Mouse (Mus musculus): Measurements from ENCODE around the gene Eef1g.
"Not testable (repeated sequence)": the region's sequence is repeated elsewhere in the genome, so short reads cannot be mapped to it uniquely, and the experiment has no call there.

Eef1g gene

DNA sequence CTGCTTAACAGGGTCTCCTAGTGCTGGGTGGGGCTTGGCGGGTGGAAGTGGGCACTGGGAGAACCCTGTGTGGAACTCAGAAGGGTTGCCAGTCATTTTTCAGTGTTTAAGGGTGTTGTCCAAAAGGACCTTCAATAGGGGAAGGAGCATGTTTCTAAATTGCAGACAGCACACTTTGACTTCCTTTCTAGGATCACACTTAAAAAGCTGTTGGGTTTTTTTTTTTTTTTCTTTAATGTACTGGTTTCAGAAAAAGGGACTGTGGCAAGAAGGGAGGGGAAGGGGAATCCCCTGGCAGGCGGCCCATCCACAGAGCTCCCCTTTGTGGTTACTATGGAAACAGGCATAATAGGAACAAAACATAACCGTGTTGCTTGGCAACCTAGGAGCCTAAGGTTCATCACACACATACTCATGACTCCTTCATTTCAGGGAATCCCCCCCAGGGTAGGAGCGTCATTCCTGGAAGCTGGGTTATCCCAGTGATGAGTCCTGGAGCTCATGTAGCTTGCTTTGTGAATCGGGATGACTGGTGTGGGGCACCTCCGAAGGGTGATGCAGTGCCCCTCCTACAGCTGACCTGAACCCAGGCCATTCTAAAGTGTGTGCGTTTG is 17.5 kb downstream of the Eef1g start:
- DNase-seq (ENCODE audit: low read depth in 1 of 2, low spot score in 2 of 2): peak; percentile 85 to 87

DNA sequence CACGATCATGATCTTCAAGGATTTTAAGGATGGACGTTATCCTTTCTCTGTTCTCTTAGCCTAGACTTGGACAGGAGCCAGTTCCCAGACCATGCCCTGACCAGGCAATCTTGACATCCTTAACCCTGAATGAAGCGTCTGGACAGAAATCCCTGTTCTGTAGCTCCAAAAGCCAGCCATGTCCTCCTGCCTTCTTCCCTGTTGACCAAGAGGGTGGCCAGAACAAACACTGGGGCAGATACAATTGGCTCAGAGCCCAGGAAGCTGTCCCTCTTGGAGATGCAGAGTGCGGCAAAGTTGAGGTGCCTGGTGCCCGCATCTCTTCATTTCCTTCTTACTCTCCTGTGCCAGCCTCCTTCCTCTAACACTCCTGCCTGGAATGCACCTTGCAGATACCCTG is 19.1 kb downstream of the Eef1g start:
- no peak for DNase-seq (ENCODE audit: low read depth in 1 of 2, low spot score in 2 of 2)

DNA sequence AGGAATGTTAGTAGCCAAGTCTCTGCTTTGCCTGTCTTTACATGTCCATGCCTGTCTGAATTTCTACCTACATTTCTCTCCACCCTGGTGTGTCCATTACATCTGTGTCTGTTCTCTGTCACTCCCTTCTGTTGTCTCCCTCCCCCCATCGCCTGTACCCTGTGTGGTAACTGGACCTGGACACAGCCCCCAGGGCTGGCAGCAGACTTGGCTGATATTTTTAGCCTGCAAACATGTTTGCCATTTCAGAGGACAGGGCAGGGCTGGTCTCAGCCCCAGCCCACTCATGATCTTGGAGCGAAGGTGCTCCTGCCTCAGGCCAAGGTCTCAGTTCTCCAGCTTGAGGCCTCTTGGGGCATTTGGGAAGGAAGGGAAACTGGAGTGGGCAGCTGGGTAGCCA is 21.0 kb downstream of the Eef1g start:
- DNase-seq (ENCODE audit: low read depth in 1 of 2, low spot score in 2 of 2): no peak

DNA sequence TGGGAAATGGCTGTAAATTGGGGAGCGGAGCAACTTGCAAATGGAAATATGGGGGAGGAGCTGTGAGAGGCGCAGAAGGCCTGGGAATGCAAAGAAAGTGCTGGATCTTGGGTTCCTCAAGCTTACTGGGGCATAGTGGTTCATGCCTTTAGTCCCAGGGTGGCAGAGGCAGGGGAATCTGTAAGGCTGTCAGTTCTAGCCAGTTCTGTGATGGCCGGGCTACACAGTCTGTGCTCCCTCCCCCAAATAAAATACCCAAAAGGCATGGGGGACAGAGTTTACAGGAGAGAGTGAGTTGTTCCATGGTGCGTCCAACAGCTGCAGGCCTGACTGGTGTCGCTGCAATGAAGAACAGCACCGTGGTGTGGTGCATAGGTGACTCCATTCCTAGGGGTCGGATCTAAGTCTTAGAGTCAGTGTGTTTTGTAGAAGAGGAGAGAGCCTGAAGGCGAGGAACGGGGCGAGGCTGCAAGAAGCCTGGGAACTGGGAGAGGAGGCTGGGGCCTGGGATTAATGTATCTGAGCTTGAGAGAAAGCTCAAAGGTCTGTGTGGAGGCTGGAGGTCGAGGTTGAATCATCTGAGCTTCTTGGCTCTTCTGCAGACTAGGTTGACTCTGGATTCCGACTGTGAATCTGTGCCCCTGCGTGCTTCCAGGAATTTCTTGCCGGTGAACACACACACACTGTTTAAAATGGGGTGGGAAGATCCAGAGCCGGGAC is 21.7 kb downstream of the Eef1g start:
- DNase-seq (ENCODE audit: low read depth in 1 of 2, low spot score in 2 of 2): no peak

DNA sequence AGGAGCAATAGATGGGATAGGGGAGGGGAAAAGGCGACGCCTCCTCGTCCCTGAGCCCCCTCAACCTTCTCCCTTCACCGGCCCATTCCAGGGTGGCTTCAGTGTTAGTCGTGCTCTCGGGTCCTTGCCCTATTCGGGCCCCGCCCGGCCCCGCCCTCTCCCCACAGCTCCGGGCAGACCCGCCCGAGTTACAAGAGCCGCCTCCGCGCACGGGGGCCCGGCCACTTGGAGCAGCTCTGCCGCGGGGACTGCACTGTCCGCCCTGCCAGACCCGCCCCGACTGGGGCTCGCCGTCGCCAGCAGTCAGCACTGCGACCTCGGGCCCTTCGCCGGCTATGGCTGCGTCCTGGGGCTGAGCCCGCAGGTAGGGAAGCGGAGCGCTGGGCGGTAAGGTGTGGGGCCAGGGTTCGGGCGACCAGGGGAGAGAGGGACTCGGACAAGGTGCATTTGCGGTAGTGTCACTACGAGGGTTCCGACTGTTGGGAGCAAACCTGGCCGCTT is 22.3 kb downstream of the Eef1g start, which contains the start of gene Ahnak:
Gene Ahnak (plus strand): TSS at position 219 of the 501 bp plus-strand sequence.
- peak; percentile 62 to 76 for DNase-seq (ENCODE audit: low read depth in 1 of 2, low spot score in 2 of 2)

DNA sequence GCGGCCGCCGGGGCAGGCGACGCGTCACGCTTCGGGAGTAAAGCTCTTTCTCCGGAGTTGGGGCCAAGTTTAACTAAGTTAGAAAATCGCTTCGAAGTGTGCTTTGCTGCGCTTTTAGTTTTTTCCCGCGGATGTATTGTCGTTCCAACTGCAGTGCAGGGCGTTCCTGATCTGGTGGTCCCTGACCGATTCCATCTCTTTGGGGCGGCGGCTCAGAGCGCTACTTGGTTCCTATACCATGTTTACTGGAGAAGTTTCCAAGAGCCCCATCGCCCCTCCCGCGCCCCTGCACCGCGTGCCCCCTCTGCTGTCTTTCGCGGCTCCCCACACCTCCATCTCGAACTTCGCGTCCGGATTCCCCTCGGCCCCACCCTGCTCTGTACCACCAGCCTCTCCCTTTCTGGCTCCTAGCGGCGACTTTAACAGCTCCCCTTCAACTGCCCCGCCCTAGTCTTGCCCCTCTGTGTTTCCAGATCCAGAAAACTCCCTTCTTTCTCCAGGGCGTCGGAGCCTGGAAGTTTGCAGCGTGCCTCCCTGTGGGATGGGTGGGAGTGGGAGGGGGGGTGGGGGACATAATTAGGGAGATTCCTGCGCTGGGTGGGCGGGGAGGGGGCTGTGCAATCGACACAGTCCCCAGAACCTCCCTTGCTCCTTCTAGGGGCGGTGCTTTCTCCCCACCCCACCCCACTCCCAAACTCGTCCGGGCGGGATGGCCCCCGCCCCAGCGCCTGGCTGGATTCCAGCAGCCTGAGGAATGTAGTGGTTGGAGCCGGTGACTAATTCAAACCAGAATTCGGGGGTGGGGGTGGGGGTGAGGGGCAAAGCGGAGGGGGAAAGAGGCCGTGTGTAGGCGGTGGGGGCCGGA is 23.0 kb downstream of the Eef1g start:
- DNase-seq (ENCODE audit: low read depth in 1 of 2, low spot score in 2 of 2): no peak

DNA sequence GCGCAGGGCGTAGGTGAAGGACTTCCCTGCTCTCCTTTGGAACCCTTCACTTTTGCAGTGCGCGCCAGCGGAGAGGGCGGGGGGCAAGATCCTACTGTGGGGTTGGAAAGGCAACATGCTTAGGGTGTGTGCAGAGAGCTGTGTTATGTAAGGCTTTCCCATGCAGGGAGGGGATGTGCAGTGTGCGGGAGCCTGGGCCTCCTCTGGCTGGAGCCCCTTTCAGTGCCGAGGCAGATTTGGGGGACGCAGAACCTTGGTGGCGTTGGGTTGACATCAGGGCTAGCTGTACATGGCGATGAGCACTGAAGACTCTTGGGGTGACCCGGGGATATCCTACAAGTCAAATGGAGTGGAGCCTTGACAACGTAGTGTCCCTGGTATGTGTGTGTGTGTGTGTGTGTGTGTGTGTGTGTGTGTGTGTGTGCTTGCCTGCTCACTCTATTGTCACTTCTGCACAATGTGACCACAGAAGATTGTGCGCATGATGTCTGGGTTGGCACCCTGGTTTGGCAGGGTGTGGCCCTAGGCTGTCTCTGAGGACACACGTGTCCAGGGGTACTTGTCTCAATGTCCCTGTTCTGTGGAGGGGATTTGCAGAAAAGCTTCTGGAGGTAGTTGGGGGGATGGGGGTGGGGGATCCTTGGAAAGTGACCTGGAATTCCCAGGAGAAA is 23.7 kb downstream of the Eef1g start:
- DNase-seq (ENCODE audit: low read depth in 1 of 2, low spot score in 2 of 2): no peak

DNA sequence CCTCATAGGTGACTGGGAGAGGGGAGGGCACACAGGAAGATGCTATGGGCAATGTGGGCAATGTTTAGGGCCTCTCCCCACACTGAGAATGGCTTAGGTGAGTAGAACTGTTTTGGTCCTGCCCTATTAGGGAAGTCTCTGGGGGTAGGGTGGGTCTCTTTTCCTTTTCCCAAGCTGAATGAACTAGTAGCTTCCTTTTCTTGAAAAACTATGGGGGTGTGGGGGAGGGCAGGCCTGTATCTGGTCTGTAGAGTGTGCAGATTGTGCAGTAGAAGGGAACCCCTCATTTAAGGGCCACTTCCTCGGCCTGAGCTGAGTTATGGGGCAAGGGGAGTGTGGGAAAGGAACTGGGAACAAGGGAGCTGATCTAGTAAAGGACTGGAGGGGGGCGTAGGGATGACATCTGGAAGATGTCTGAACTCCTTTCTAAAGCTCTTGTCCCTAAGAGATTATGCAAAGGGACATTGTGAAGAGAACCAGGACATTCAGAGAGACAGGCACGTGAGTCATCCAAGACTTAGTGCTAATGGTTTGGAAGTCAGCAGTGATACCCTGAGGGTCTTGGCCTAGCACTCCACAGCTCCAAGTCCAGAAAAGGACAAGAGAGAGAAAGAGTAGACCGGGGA is 24.5 kb downstream of the Eef1g start:
- DNase-seq (ENCODE audit: low read depth in 1 of 2, low spot score in 2 of 2): no peak

DNA sequence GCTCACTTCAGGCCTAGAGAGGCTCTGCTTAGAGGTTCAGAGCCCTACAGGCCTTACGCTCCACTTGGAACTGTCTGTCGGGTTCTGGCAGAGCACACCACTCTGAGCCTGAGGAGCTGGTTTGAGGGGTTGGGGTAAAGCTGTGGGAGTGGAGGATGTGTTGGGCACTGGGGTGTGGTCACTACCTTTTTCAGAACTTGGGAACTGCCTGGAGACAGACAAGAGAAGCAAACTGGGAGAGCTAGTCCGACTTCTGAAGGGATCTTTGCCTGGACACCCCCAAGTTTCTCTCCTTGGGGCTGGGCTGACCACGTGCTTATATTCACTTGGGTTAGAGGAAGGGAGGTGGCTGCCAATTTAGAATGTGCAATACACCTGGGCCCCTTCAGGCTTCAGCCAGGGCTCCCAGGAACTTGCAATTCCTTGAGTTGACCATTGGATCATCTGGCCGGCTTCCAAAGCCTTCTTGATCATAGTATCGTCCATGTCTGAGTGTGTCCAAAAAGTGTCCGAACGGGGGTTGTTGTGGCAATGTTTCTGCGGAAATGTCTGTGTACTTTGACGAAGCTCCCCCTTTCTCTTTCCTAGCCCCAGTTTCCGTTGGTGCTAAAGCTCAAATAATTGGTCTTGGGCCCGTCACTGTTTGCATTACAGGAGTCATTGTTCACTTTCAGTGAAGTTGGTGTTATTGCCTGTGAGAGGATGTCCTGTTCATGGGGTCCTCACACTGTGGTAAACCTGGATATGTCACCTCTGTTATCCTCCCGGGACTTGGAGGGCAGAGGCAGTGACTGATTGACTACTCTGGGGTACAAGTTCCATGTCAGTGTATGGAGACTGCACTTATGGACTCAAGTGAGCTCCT is 25.3 kb downstream of the Eef1g start:
- no peak for DNase-seq (ENCODE audit: low read depth in 1 of 2, low spot score in 2 of 2)

DNA sequence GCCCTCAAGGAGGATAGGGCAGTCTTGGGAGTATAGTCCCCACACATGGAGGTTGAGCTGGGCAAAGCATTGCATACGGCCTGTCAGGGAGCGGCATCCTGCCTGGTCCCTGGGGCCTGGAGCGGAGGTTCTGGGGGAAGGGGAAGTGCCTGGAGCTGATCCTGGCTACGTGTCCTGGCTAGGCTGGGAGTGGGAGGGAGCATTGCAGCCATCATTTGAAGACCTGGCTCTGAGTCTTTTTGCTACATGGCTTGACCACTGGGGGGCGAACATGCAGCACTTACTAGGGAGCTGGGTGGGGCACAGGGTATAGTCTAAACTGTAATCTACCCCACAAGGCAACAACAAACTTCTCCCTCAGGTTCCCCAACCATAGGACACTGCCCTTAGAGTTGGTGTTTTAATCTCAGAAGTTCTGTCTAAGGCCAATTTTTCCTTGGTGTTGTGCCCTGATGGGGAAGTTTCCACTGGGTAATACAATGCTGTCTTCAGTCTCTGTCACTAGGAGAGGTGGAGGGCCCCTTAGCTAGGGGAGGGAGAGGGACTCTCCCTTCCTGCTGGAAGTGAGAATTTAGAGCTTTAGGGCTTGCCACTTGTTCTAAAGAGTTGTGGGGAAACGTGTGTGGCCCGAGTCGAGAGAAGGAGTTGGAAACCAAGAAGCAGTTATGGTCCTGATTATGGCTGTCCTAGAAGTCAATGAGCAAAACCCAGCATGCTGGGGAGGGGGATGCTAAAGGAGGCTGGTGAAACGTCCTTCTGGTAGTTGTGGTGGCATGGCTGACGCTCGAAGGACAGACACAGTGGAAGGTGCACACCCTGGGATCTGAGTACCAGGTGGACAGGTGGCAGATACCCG is 26.2 kb downstream of the Eef1g start:
- peak; percentile 67 to 79 for DNase-seq (ENCODE audit: low read depth in 1 of 2, low spot score in 2 of 2)

DNA sequence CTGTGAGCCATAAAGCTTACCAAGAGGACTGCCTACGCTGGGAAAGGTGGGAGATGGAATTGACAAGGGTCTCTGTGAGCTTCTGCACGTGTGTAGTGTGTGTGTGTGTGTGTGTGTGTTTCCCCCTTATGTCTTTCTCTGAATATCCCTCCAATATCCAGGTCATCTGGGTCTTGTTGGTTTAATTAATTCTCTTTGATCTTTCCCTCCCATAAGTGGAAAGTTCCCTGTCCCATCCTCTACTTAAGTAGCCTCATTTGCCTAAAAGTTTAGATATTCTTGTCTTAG is 26.7 kb downstream of the Eef1g start:
- no peak for DNase-seq (ENCODE audit: low read depth in 1 of 2, low spot score in 2 of 2)

DNA sequence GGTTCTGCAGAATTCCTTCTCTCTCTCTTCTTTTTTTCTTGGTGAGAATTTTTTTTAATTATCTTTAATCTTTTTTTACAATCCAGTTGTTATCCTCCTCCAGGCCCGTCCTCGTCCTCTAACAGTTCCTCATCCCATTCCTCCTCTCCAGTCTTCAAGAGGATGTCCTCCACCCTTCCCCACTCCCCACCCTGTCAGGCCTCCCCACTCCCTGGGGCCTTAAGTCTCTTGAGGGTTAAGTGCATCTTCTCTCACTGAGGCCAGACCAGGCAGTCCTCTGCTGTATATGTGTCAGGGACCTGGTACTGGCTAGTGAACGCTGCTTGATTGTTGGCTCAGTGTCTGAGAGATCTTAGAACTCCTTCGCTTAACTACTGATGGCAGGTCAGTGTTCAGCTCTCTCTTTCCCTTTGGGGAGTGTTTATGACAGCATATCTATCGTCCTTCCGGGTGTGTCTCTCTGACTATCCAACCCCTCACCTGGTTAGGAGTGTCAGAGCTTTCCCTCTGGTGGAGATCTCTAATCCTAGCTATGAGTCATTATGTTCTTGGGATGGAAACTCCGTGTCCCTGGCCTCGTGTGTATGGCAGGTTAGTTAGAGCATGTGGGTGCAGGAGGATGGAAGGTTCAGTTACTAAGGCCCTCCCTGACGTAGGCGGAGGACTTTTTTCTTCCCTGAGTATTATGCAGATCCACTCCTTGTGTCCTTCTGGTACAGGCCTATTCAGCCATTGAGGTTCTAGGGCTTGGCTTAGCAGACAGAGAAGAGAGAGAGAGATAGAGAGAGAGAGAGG is 28.2 kb downstream of the Eef1g start:
- DNase-seq (ENCODE audit: low read depth in 1 of 2, low spot score in 2 of 2): no peak

DNA sequence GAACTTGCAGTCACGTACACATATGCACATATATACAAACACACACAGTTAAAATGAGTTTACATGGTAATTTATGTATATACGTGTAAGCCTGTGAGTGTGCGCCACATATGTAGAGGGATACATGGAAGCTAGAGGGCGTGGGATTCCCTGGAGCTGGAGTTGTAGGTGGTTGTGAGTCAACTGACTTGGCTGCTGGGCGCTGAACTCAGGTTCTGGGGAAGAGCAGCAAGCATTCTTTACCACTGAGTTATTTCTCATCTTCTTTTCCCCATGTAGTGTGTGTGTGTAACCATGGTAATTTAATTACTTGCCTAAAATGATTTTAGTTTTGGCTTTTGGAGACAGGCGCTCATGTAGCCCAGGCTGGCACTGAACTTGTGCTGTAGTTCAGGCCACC is 29.8 kb downstream of the Eef1g start:
- DNase-seq (ENCODE audit: low read depth in 1 of 2, low spot score in 2 of 2): no peak

DNA sequence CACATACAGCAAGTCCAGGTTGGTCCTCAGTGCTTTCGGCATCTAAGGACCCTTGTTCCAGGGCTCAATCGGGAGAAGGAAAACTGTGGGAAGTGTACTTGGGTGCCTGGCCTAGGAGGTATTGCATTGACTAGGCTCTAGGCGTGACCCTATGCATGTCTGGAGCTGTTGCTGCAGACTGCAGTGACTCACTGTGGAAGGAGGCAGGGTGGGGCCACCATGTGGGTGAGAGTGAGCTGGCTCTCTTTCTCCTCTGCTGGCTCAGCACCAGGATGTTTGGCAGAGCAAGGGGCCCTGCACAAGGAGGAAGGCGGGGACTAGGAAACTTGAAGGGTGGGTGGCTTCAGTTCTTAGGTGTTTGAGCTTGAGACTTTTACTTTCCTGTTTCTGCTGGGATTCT is 30.7 kb downstream of the Eef1g start:
- peak; percentile 47 to 65 for DNase-seq (ENCODE audit: low read depth in 1 of 2, low spot score in 2 of 2)

DNA sequence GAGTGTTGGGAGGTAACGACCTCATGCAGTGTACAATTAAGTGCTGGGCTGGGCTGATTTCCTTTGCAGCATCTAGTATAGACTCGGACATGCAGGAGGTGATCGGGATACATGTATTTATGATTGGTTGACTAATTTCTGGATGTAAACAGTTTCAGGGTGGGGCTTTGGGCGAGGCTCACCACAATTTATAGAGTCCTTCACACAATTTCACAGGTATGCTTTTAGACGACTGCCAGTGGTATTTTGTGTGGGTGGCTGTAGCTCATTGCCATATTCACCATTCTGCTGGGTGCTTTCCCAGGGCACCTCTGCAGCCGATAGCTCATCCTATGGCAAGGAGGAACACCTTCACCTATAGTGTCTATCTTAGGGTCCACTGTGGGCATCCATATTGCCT is 31.7 kb downstream of the Eef1g start:
- DNase-seq (ENCODE audit: low read depth in 1 of 2, low spot score in 2 of 2): no peak

DNA sequence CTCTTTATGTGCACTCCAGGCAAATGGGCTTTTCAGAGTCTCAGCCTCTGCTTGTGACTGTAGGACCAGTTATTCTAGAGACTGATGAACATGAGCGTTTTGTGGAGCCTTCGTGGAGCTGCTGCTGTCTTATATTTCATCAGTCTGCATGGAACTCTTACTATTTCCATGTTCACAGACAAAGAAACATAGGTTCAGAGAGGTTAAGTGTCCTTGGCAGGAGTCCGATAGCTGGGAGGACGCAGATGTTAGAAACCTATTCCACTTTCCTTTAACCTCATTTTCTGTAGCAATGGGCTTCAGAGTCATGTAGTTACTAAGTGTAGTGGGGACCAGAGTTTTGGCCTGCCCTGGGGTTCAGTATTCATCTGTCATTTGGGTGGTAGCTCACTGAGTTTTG is 32.4 kb downstream of the Eef1g start:
- no peak for DNase-seq (ENCODE audit: low read depth in 1 of 2, low spot score in 2 of 2)

DNA sequence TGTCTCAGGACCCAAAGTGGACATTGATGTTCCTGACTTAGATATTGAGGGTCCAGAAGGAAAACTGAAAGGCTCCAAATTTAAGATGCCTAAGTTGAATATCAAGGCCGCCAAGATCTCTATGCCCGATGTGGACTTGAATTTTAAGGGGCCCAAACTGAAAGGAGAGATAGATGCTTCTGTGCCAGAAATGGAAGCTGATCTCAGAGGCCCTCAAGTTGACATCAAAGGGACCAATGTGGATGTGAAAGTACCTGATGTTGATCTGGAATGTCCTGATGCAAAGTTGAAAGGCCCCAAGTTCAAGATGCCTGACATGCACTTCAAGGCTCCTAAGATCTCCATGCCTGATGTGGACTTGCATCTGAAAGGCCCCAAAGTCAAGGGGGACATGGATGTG is 40.1 kb downstream of the Eef1g start:
- not testable (repeated sequence) for DNase-seq (ENCODE audit: low read depth in 1 of 2, low spot score in 2 of 2)

DNA sequence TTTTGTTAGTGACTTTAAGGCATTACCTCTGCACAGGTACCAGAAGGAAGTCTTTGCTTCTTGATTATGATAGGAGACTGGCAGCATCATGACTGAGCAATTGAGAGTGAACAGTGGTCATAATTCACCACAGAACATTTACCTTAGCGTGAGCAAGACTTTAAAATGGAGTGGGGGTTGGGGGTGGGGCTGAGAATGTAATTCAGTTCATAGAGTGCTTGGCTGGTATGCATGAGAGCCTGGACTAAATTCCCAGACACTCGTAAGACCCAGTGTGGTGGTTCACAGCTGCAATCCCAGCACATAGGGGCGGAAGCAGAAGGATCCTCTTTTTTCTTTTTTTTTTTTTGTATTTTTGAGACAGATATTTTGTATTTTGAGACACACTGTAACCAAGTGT is 52.5 kb downstream of the Eef1g start:
- no peak for DNase-seq (ENCODE audit: low read depth in 1 of 2, low spot score in 2 of 2)
